Mouse (Mus musculus): ENCODE measurements at regions not wholly inside any gene's neighbourhood (a gene's known extent, or its start where the extent isn't known, plus 50 kb on each side); places are given as distances from the start of the nearest gene placed in this dataset.

DNA sequence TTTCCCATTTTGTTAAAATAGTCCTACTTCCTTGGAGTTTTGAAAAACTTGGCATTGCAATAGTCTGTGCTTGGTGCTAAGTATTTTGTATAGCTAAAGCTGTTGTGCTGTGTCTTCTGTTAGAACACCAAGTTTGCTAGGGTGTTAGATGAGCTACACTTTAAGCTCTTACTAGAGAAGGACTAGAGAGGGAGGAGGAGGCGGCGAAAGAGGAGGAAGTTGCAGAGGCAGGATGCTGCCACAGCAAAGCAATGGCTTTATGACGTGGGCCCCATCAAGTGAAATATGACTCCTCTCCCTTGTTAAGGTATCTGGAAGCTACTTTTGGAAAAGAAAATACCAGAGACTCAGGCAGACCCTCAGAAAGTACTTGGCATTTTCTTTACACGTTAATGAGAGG lies 167.8 kb upstream of the Pik3r1 start:
- DNase-seq (ENCODE audit: low spot score), result no peak

- no peak for DNase-seq (ENCODE audit: low spot score)
Measured at GRCm38 (mm10) chr13:101954521-101954920, 186.5 kb upstream of the Pik3r1 start.

DNA sequence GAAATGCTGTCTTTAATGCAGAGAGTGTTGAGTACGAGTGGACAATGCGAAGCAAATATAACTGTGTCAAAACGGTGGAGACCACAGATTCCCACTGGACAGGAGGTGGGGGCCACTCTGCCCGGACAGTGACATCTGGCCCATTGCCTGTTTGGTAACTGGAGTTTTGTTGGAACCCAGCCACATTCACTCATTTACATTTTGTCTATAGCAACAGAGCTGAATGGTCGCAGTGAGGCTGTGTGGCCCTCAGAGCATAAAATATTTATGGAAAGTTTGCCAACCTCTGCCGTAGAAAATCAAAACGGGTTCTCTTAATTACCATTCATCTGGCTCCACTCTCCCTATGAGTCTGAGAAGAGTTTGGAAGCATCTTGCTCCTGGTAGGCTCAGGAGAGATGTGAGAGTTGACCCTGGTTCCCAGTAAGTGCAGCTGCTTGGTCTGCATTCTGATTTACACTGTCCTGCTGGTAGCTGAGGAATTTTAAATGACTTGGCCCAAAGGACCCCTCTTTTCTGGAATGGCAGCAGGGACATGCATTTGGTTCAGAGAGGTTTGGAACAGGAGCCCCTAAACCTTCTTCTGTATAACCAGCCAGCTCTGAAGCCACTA lies 187.9 kb upstream of the Pik3r1 start:
- no peak for DNase-seq (ENCODE audit: low spot score)

GRCm38 (mm10) chr13:101957782-101958181 lies 189.8 kb upstream of the Pik3r1 start:
- no peak for DNase-seq (ENCODE audit: low spot score)

DNA sequence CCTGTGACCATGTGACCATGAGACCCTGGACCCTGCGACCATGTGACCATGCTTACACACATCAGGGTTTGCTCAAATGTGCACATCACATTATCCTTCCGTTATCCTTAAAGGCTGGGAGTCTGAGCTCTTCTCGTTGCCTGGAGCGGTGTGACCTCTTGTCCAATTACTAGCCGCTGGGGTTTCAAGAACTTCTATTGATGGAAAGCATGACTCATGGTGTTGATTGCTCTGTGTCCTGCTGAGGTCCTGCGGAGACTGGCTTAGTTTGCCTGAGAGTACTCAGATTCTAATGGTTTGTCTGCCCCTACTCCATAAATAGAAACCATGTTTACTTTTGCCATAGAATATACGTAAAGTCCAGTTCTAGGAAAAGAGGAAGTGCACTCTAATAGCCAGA lies 197.5 kb upstream of the Pik3r1 start:
- peak; percentile 4 for DNase-seq (ENCODE audit: low spot score)

- no peak for DNase-seq (ENCODE audit: low spot score)
Measured at GRCm38 (mm10) chr13:101966799-101967397, 198.9 kb upstream of the Pik3r1 start.

DNA sequence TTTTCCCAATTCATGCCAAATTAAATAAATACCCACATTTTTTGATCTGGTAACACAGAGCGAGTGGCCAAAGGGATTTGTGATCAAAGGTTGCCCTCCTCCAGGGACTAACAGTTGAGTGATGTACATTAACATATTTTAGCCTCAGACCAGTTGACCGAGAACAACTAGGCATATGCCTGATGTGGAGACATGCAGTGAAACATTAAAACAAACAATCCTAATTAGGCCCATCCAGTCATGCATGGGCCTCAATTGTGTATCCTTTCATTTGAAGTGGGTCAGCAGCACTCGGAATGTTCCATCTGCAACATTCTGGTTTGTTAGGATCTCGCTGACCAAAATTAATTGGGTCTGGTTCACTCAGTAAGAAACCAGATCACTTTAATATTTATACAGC lies 199.4 kb upstream of the Pik3r1 start:
- no peak for DNase-seq (ENCODE audit: low spot score)

GRCm38 (mm10) chr13:101976766-101977165 lies 208.7 kb upstream of the Pik3r1 start:
- no peak for DNase-seq (ENCODE audit: low spot score)

- DNase-seq (ENCODE audit: low spot score), result no peak
Measured at GRCm38 (mm10) chr13:101980171-101980835, 212.3 kb upstream of the Pik3r1 start.

GRCm38 (mm10) chr13:101988637-101989413 lies 220.8 kb upstream of the Pik3r1 start:
- no peak for DNase-seq (ENCODE audit: low spot score)

GRCm38 (mm10) chr13:101991729-101992128 lies 223.7 kb upstream of the Pik3r1 start:
- DNase-seq (ENCODE audit: low spot score), result no peak

DNA sequence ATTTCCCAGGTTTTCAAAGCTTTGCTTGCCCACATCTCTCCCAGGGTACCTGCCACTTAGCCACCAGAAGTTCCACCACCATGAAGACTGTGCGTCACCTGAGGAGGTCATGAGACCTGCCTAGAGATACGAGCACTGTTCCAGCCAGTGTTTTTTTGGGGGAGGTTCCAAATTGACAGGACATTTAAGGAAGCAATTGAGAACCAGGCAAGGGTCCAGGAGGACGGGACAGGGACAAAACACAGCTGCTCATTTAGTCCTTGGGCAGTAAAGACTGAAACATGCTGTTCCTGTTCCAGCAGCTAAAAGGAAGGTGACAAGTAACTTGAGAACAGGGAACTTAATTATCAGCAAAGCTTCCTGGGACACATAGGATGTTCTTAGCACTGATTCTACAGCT lies 226.8 kb upstream of the Pik3r1 start:
- DNase-seq (ENCODE audit: low spot score), result no peak

GRCm38 (mm10) chr13:101995529-101995928 lies 227.5 kb upstream of the Pik3r1 start:
- no peak for DNase-seq (ENCODE audit: low spot score)

GRCm38 (mm10) chr13:101996144-101996543 lies 228.1 kb upstream of the Pik3r1 start:
- DNase-seq (ENCODE audit: low spot score), result no peak

GRCm38 (mm10) chr13:101997415-101997814 lies 229.4 kb upstream of the Pik3r1 start:
- no peak for DNase-seq (ENCODE audit: low spot score)

GRCm38 (mm10) chr13:102006565-102006964 lies 238.5 kb upstream of the Pik3r1 start:
- no peak for DNase-seq (ENCODE audit: low spot score)

- DNase-seq (ENCODE audit: low spot score), result no peak
Measured at GRCm38 (mm10) chr13:102011965-102012364, 243.9 kb upstream of the Pik3r1 start.

DNA sequence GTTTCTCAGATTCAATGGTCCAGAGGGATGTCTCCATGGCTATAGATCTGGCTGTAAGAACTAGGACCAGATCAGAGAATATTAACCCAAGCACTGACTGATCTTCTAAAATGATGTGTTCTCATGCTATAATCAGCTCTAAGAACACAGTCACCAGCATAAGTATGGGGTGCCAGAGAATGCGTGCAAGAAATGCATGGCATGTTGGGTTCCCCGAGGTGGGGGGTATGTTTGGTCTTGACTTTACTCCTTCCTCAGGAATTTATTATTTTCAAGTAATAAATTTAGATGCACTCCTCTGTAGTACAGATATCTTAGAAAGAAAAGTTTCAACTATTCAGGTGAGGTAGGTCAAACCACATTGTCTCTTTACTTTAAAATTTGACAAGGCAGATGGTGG lies 246.5 kb upstream of the Pik3r1 start:
- DNase-seq (ENCODE audit: low spot score), result no peak

DNA sequence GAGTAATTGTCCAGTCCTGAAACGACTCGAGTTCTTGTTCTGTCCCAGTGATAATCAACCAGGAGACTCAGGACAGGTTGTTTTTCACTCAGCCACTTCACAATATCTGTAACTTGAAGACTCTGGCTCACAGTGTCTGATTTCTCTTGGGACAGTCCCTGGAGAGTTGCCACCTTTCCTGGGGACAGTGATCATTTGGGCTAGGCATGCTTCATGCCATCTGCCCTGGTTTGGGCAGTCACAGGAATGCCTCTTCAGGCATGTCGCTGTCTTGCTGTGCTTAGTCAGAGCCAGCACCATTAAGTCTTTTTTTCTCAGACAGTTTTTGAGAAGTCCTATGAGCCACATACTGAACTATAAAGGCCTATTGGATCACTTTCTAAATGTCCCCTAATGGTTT lies 246.9 kb upstream of the Pik3r1 start:
- no peak for DNase-seq (ENCODE audit: low spot score)

GRCm38 (mm10) chr13:102016518-102016917 lies 248.5 kb upstream of the Pik3r1 start:
- DNase-seq (ENCODE audit: low spot score), result no peak

DNA sequence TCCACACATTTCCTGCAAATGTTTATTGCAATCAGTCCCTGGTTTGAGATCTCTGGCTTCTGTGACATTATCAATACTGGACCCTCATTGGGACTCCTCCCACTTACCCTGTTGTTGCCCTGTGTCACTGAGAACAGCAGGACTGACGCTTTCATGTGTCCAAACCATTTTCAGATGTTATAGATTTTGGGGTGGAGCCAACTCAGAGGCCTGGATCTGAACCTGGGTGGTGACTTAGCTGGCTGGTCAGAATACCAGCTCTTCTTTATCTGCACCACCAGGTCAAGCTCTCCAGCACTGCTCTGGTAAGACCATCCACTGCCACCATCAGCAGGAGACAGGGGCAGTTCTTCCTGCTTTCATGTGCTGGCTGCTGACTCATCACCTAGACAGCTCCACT lies 254.3 kb upstream of the Pik3r1 start:
- DNase-seq (ENCODE audit: low spot score), result no peak

DNA sequence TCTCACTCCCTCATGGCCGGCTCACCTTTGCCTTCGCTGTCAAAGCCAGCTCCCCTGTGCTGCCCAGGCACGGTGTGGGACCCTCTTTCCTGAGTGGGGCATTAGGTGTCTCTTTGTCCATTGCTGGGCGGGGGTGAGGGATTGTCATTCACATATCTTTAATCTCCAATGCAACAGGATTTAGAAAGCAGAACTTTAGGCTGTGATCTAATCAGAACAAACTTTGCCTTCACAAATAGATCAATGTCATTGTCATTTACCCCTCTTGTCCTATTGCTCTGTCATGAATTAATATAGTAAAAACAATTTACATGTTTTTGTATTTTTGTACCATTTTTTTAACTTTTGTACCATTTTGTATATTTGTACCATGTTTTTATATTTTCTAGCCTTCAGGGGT lies 254.7 kb upstream of the Pik3r1 start:
- DNase-seq (ENCODE audit: low spot score), result no peak

DNA sequence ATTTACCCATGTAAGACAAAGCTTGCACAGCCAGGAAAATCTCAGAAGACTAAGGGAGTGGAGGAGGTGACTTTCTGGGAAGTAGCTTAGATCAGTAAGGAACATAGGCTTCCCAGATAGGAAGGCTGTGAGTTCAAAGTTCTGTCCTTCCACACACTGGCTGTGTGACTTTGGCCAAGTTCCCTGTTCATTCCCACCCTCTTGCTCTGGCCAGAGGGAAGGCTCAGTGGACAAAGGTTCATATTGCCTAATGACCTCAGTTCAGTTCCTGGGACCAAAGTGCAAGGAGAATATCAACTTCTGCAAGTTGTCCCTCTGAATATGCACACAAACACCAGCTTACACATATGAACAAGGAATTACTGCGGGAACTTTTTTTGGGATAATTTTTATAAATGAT lies 255.6 kb upstream of the Pik3r1 start:
- DNase-seq (ENCODE audit: low spot score), result peak; percentile 69
